Mouse (Mus musculus): ENCODE data around the gene Fndc10. TPM values are rescaled to one million over a fixed set of nuclear protein-coding genes. Genes with fewer than 3 reads are reported as not detected.
A peak's percentile ranks its signal among the peaks of the same experiment; 100 is the strongest.
"Not testable (repeated sequence)": the region's sequence is repeated elsewhere in the genome, so short reads cannot be mapped to it uniquely, and the experiment has no call there.

Gene Fndc10
- total RNA-seq, 2 experiments from 2014 or later, result 9.8 to 10.4 TPM

DNA sequence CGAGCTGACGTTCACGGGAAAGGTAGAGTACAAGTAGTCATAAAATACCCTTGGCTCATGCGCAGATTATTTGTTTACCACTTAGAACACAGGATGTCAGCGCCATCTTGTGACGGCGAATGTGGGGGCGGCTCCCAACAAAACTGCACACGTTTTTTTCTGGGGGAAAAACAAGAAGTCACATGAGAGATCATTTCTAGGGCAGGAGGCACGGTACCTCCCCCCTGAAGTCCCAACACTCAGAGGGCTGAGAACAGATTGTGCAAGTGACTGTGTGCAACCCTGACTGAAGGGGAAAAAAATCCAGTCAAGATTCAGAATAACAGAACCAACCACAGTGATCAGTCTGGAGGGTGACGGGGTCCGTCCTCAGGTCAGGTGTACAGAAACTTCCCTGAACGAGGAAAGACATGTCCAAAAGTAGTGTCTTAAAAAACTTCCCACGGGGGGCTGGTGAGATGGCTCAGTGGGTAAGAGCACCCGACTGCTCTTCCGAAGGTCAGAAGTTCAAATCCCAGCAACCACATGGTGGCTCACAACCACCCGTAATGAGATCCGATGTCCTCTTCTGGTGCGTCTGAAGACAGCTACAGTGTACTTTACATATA is 10.4 kb upstream of the Fndc10 start:
- DNase-seq (ENCODE audit: low spot score in 2 of 2), result not testable (repeated sequence)

DNA sequence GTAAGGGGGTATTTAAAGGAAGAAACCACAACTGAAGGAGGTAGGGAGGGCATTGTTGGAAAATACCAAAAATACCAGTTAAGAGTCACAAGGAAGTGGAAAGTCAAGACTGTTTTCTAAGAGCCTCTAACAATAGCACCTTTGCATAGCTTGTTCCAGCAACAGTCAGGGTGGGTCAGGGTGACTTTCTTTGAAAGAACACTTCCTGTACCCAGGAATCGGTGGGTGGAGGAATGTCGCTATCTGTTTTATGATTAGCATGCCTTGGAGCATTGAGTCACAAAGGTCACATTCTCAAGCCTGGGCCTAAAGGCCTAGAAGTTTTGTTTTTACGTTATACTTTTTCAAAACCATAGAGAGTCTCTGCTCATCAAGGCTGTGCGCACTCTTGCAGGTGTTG is 6.4 kb upstream of the Fndc10 start:
- not testable (repeated sequence) for DNase-seq (ENCODE audit: low spot score in 2 of 2)

DNA sequence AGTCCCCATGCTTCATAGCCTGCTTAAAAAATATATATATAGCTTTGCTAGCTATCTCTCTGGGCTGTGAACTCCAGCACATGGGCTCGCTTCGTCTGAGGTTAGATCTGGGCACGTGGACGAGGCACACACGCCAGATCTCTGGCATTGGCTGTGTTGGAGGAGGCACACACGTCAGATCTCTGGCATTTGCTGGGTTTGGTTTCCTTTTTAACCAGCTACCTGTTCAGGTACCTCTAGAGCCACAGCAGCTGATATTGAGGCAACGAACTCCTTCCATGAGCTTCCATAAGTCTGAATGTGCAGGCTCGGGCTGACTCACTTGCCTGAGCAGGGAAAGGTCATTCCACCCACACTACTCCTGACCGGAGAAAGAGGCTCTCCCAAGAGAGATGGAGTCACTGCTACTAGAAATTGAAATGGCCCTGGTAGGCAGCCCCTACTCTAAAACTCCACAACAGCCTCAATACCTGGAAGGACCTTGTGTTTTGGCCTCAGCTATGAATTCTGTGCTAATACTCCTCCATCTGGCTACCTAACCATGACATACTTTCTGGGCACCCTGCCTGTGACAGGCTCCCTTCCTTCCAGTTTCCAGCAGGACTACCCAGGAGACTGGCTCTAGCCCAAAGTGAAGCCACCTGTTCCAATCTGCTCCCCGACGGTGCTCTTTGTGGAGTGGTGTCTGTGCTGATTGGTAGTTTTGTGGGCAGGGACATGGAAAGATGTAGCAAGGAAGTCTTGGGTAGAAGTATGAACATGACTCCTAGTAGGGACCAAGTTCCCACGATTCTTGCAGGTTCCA is 3.4 kb upstream of the Fndc10 start:
- DNase-seq (ENCODE audit: low spot score in 2 of 2), result no peak

DNA sequence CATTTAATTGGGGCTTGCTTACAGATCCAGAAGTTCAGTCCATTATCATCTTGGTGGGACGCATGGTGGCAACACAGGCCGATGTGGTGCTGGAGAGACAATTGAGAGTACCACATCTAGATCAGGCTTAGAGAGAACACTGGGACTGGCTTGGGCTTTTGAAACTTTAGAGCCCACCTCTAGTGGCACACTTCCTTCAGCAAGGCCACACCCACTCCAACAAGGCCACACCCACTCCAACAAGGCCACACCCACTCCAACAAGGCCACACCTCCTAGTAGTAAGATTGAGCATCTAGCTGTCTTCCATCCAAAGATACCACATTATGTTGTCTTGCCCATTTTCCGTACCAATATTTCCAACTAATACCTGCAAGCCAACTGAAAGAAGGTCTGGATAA is 1.7 kb upstream of the Fndc10 start:
- no peak for DNase-seq (ENCODE audit: low spot score in 2 of 2)

DNA sequence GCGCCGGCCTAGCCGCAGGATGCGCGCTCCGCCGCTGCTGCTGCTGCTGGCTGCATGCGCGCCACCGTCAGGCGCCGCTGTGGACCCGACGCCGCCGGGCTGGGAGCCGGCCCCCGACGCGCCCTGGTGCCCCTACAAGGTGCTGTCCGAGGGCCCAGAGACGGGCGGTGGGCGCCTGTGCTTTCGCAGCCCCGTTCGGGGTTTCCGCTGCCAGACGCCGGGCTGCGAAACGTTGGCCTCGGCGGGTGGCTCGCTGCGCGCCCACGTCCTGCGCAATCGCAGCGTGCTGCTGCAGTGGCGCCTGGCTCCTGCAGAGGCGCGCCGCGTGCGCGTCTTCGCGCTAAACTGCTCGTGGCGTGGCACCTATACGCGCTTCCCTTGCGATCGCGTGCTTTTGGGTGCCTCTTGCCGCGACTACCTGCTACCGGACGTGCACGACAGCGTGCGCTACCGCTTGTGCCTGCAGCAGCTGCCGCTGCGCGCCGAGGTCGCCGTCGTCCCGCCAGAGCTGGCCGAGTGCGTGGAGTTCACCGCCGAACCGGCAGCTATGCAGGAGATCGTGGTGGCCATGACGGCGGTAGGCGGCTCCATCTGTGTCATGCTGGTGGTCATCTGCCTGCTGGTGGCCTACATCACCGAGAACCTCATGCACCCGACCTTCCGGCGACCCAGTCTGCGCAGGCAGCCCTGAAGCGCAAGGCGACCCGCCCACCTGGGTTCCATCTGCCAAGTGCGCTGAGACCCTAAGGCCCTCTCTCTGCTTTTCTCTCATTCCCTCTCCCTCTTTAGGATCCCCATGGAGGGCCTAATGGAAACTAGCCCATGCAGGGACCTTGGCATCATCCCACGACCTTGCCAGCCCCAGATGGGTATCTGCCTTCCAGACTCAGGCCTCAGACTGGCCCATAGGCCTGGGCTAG is 600 bp downstream of the Fndc10 start:
- peak; percentile 54 to 70 for DNase-seq (ENCODE audit: low spot score in 2 of 2)

DNA sequence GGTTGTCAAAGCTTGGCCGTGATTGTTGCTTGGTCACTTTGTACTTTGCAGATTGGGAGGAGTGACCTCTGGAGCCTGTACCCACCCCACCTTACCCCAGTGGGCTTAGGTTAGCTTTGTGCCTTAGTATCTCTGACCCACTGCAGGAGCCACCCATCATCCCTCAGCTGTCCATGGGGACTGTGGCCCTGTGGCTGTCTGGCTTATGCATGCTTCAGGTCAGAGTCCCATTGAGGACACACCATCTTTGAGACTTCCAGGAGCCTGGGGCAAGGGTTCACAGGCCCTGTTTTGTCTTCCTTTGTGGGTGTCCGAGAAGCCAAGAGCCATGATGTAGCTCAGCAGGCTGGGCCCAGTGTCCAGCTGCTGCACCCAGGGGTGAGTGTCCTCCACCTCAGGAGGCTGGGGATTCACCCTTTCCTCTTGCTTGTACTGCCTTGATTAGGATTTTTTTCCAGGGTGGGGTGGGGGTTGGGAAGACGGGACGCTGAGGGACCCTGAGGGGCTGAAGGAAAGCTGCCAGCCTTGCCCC is 1.5 kb downstream of the Fndc10 start:
- DNase-seq (ENCODE audit: low spot score in 2 of 2), result no peak

DNA sequence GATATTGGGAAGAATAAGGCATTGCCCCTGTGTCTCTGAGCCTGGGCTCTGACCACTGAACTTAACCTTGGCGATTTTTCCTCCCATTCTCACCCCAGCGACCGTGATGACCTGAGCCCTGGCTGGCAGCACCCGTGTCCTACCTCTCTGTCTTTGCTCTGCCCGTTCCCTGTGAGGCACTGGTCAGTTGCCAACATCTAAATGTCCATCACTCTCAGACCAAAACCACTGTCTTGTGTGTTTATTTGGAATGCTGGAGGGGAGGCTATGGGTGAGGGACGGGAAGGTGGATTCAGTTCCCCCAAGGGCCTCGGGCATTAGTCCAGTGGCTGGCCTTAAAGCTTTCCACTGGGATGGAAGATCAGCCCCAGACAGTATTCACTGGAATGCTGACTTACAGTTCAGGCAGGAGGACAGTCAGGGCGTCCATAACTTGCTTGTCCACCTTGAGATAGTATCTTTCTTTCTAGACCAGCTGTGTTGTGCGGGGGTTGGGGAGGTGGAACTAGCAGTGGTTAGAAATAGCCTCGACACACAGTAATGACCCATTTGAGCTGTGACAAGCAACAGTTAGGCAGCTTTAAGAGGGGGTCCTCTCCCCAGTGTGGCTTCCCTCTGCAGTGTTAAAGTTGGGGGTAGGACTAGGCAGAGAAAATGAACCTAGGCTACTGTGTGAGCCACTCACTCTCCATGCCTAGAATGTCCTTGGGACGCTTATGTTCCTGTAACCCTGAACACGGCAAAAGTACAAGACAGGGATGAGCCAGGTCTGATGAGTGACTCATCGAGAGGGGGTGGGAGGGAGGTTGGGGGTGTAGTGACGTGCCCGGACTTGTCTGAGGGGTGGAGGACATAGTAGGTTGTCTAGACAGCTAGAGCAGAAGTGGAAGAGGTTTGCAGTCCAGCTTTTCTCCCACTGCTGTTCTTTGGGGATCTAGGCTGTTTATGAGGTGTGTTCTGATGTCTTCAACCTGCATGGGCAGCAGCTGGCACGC is 2.4 kb downstream of the Fndc10 start:
- no peak for DNase-seq (ENCODE audit: low spot score in 2 of 2)

DNA sequence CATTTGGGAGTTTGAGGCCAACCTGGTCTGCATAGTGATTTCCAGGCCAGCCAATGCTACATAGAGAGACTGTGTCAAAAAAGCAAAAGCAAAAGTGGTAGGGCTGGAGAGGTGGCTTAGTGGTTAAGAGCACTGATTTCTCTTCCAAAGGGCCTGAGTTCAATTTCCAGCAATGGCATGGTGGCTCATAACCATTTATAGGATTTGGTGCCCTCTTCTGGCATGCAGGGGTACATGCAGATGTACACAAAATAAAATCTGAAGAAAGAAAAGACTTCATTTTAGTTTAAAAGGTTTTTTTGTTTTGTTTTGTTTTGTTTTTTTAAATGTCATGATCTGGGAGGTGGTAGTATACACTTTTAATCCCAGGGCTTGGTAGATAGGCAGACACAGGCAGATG is 6.3 kb downstream of the Fndc10 start:
- DNase-seq (ENCODE audit: low spot score in 2 of 2), result no peak

DNA sequence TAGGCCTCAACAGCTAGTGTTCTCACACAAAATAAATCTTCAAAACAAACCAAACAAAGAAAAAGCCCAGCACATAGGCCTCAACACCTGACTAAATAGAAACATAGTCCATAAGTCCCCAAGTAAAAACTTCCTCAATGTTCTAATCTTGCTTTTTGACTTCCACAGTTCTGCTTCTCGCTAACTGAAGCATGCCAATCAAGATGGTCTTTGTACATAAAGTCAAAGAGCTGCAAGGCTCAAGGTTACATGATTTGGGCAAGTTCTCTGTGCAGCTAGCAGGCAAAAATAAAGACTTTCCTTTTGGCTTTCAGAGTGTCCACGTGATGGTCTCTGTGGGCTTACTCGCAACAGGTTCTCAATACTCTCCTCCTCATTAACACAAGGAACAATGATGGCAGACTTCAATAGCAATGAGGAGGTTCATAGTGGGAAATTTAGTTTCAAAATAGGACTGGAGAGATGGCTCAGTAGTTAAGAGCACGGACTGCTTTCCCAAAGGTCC is 9.3 kb downstream of the Fndc10 start:
- no peak for DNase-seq (ENCODE audit: low spot score in 2 of 2)

DNA sequence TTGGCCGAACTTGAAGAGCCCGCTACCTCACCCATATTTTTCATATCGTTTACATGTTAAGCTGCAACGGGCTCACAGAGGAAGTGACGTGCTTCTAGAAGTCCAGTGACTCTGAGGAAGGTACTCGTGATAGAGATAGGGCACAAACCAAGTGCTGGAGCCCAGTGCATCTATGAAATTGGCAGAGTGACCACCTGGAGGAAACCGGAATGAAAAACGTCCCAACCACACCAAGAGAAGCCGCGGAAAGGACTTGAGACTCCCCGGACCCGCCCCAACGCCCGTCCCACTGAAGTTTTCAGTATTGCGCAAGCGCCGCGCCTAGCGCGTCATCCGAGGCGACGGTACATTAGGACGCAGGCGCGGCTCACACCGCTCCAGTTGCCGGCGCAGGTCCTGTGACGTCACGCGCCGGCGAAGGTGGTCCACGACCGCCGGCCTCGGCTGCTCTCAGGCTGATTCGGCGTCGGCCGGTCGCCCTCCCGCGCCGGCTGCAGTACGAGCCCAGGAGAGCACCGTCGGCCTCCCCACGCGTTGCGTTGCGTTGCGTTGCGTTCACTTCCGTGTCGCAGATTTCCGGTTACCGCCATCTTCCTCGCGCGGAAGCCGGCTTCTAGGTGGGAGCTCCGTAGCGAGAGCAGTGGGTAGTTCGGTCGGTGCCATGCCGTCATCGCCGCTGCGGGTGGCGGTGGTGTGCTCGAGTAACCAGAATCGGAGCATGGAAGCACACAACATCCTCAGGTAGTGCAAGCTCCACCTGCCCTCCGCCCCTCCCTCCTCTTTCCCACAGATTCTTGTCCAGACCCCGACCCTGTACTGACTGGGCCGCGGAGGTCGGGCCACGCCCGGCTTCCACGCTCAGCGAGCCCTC is 10.8 kb downstream of the Fndc10 start, which contains the start of gene Ssu72:
Ssu72 (plus strand) TSS at position 80 of the 871 bp plus-strand sequence.
- peak; percentile 89 to 93 for DNase-seq (ENCODE audit: low spot score in 2 of 2)

DNA sequence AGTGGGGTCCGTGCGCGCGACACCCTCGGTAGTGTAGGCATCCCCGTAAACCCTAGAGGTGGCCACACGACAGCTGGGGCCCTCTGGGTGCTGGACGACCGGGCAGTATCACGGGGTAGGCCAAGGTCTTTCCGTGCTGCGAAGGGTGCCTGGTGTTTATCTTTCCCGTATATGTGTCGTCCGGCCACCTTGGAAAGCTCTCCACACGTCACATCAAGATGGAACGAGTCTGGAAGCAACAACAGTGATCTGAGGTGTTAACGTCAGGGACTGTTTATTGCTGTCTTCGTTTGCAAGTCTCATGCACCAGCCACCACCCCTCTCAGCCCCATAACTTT is 11.4 kb downstream of the Fndc10 start:
- DNase-seq (ENCODE audit: low spot score in 2 of 2), result no peak

DNA sequence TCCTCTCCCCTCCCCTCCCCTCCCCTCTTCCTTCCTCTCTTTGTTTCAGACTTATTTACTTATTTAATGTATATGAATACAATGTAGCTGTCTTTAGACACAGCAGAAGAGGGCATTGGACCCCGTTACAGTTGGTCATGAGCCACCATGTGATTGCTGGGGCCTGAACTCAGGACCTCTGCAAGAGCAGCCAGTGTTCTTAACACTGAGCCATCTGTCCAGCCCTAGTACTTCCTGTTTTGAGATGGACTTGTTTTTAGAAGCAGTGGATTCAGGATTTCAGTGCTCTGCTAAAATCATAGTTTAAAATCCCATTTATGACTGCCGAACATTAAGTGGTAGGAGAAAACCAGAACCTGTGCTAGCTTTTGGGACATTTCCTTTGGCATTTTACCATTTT is 14.4 kb downstream of the Fndc10 start:
- no peak for DNase-seq (ENCODE audit: low spot score in 2 of 2)

DNA sequence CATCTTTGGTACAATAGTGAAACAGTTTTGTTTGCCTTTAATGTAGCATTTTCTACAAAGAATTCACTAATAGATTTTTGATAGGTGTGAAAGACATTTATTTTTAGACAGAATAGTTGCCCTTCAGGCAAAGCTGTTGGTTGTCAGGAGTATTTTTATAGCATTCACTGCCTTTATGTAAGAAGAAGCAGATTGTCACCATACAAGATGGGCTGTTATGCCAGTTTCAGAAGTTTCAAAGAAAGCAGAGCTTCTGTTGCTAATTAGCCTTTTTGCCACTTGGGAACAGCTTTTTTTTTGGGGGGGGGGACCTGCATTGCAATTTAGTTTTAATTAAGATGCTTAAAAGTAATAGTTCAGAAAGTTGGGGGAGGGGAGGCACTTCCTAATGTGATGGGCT is 14.8 kb downstream of the Fndc10 start:
- no peak for DNase-seq (ENCODE audit: low spot score in 2 of 2)

DNA sequence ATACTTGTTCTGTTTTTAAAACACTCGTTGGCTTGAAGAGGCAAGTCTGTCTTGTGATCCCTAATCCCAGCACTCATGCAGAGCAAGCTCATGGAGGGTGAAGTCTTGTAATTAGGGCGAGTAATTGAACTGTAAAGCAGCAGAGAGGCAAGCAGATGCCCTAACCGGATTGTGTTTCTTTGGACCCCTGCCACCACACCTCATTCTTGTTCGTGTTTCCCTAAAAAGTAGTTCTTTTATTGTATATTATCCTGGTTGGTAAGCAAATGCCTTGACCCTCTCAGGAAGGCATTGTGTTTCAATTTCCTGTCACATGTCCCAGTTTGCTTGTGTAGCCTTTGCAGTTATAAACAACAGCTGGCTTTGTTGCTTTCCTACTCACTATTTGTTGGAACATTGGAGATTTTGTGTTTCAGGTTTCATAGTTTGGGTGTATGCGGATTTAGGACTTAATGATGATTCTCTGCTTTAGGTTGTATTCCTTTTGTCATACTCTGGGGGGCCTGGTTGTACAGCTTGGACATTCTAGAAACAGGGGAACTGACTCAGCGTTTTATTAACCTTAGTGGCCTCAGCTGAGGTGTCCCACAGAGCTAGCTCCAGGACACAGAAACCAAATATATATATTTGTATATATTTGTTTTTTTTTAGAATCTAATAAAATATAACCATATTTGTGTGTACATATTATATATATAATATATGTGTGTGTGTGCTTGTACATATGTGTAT is 16.5 kb downstream of the Fndc10 start:
- DNase-seq (ENCODE audit: low spot score in 2 of 2), result no peak

DNA sequence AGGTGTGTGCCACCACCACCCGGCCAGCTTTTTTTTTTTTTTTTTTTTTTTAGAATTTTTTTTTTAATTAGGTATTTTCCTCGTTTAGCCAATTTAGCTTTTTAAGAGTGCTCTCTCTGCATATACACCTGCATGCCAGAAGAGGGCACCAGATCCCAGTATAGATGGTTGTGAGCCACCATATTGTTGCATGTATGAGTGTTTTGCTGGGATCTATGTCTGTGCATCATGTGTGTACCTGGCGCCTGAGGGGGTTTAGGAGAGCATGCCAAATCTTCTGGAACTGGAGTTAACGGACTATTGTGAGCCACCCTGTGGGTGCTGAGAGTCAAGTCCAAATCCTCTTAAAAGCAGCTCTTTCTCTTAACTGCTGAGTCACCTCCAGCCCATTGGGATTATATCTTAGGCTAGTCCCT is 27.5 kb downstream of the Fndc10 start:
- DNase-seq (ENCODE audit: low spot score in 2 of 2), result no peak

DNA sequence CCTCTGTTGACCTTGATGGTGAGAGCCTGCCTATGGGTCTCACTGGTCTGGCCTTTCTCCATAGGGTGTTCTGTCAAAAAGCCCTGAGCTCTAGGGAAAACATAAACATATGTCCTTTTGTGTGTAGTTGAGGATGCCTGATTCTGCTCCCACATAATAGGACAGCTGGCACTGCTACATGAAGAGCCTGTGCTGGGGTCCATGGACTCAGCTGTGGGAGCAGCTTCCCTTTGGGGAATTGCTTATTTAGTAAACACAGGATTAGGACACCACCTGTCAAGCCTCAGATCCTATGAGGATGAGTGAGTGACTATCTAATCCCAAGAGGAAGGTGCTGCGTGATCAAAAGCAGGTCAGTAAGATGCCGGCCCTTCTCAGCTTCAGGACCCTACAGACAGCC is 33.9 kb downstream of the Fndc10 start:
- no peak for DNase-seq (ENCODE audit: low spot score in 2 of 2)

DNA sequence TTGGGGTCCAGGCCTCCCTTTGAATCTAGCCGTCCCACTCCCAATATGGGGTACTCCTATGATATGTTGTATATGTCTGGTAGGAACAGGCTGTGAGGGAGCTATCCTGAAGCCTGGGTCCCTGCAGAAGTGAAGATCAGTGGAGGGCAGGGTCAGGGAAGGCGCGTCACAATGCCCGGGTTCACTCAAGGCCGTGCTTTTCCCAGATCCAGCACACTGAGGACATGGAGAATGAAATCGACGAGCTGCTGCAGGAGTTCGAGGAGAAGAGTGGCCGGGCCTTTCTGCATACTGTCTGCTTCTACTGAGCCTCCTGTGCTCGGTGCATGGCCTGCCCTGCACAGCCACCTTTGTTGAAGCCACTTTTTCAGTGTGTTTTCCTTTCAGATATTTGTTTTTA is 39.1 kb downstream of the Fndc10 start:
- DNase-seq (ENCODE audit: low spot score in 2 of 2), result no peak

DNA sequence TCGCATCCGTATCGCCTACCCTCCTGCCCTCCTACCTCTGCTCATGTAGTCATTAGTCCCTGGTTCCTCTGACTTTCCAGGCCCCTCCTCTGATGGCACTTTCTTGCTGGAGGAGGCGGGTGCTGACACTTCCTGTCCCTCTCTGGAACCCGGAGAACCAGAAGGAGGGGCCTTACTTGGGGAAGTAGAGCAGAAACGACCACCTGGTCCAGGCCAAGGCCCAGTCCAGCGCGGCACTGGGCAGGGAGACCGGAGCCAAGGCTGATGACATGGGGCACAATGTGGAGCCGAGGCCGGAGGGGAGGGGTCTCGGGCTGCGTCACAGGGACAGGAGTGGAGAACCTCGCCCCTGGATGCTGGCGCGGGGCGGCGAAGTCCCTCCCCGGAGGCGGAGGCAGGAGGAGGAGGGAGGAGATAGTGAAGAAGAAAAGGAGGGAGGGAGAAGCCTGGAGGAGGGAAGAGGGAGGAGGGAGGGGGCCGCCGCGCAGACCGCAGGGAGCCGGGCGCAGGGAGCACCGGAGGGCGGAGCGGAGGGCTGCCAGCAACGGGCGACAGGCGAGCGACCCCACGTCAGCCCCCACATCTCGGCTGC is 40.3 kb downstream of the Fndc10 start, which contains the start of gene Tmem240:
Tmem240 (plus strand) TSS at position 451 of the 592 bp plus-strand sequence.
- peak; percentile 75 to 90 for DNase-seq (ENCODE audit: low spot score in 2 of 2)

Measured in gastrocnemius, postnatal 4 days (tissue).